Mouse (Mus musculus) ES-Bruce4 (cell line): Measurements from ENCODE around the gene Calr4.

Experiments used
- CTCF ChIP-seq: IDR thresholded peaks from one replicate; pipeline ENCODE4 v1.8.1; 2011; ENCODE audit warnings: low read depth, low read length
- EP300 ChIP-seq: IDR thresholded peaks from 2 replicates; pipeline ENCODE4 v1.6.1; 2011; ENCODE audit warnings: low read depth, low read length; ENCODE audit not compliant: insufficient read depth
- POLR2A ChIP-seq: IDR thresholded peaks from one replicate; pipeline ENCODE4 v1.8.1; 2011; ENCODE audit warnings: low read length; ENCODE audit not compliant: insufficient read depth

- TF ChIP-seq CTCF (no peak), EP300 (no peak), POLR2A (no peak)
Observed at GRCm38 (mm10) chr4:109195900-109196629, 38.2 kb upstream of the Calr4 start.
